Mouse (Mus musculus) stomach, embryonic 14.5 days (tissue): ENCODE measurements around the gene Phldb3. TPM values are rescaled to one million over a fixed set of nuclear protein-coding genes. Genes with fewer than 3 reads are reported as not detected.
A peak's percentile ranks its signal among the peaks of the same experiment; 100 is the strongest.

Source experiments
- ATAC-seq: fragments of 200-750 bp; cut with Nextera tagmentation; 2 replicates; pipeline ENCODE4 v1.8.0; 2017; ENCODE audit warnings: low read depth, moderate TSS enrichment; ENCODE audit not compliant: insufficient number of reproducible peaks, insufficient read depth, low FRiP score
- H3K27ac ChIP-seq: fragments of 300-500 bp; sonication (generic); 2 replicates; pipeline ENCODE4 v1.5.1; 2014; ENCODE audit warnings: mild to moderate bottlenecking, low read length, moderate library complexity, mixed read lengths
- H3K27me3 ChIP-seq: fragments of 300-500 bp; sonication (generic); 2 replicates; pipeline ENCODE4 v1.6.1; 2014; ENCODE audit warnings: low read length, control low read depth, mixed read lengths; ENCODE audit not compliant: control insufficient read depth, insufficient read depth
- H3K36me3 ChIP-seq: fragments of 300-500 bp; sonication (generic); 2 replicates; pipeline ENCODE4 v1.6.1; 2014; ENCODE audit warnings: mild to moderate bottlenecking, control low read depth, low read length, moderate library complexity, mixed read lengths; ENCODE audit not compliant: control insufficient read depth, insufficient read depth
- H3K4me1 ChIP-seq: fragments of 300-500 bp; sonication (generic); 2 replicates; pipeline ENCODE4 v1.6.1; 2014; ENCODE audit warnings: low read length, control low read depth, mixed read lengths; ENCODE audit not compliant: control insufficient read depth, insufficient read depth
- H3K4me2 ChIP-seq: fragments of 300-500 bp; sonication (generic); replicated peaks from 2 replicates; pipeline ENCODE4 v1.6.1; 2014; ENCODE audit warnings: low read depth, low read length, control low read depth
- H3K4me3 ChIP-seq: fragments of 300-500 bp; sonication (generic); 2 replicates; pipeline ENCODE4 v1.5.1; 2014; ENCODE audit warnings: low read depth, low read length, control low read depth
- H3K9ac ChIP-seq: fragments of 300-500 bp; sonication (generic); replicated peaks from 2 replicates; pipeline ENCODE4 v1.6.1; 2014; ENCODE audit warnings: low read depth, mild to moderate bottlenecking, control low read depth, low read length, moderate library complexity, mixed read lengths
- H3K9me3 ChIP-seq: fragments of 300-500 bp; sonication (generic); 2 replicates; pipeline ENCODE4 v1.6.1; 2016; ENCODE audit warnings: low read depth, low read length, control low read depth; ENCODE audit not compliant: control insufficient read depth
- WGBS: fragments of 180-500 bp; shearing (Covaris S2); extraction: QIAGEN DNeasy Blood & Tissue Kit; methylation state at CpG from one replicate; pipeline ENCODE4 v1.1.7; 2014; 5-methylcytosine and 5-hydroxymethylcytosine counted together
- polyA plus RNA-seq: library from polyadenylated mRNA; unstranded; fragments of >200 nt; fragmentation: Nextera tagmentation; extraction: Ambion mirVana; gene quantifications from 2 replicates; pipeline ENCODE4 v1.2.1, GENCODE M21; 2014

Gene Phldb3
- polyA plus RNA-seq, 1 experiment from 2014 or later, result 1.1 TPM

GRCm38 (mm10) chr7:24571071-24571470, 39.5 kb upstream of the Phldb3 start:
- H3K27ac ChIP-seq, result no peak overlapping the region
- WGBS, result 79% methylated on average over 4 of the region's 4 CpGs
- H3K9me3 ChIP-seq, result no peaks in the 10 kb centered on the region
- H3K36me3 ChIP-seq, result peaks cover 42% of the 10 kb centered on the region
- H3K9ac ChIP-seq, result no peak overlapping the region
- H3K4me3 ChIP-seq, result no peak overlapping the region
- H3K4me1 ChIP-seq, result no peaks in the 10 kb centered on the region
- no peak for ATAC-seq
- H3K4me2 ChIP-seq, result no peak overlapping the region
- H3K27me3 ChIP-seq, result no peaks in the 10 kb centered on the region

- WGBS, result 59% methylated on average over 5 of the region's 5 CpGs
- H3K4me2 ChIP-seq, result no peak overlapping the region
- no peaks in the 10 kb centered on the region for H3K9me3 ChIP-seq
- no peak overlapping the region for H3K9ac ChIP-seq
- no peaks in the 10 kb centered on the region for H3K4me1 ChIP-seq
- H3K27me3 ChIP-seq, result no peaks in the 10 kb centered on the region
- no peak overlapping the region for H3K27ac ChIP-seq
- H3K4me3 ChIP-seq, result no peak overlapping the region
- ATAC-seq, result no peak
- peaks cover 29% of the 10 kb centered on the region for H3K36me3 ChIP-seq
Measured at GRCm38 (mm10) chr7:24572455-24572854, 38.1 kb upstream of the Phldb3 start.

GRCm38 (mm10) chr7:24574224-24574796, 36.3 kb upstream of the Phldb3 start:
- H3K36me3 ChIP-seq, result peaks cover 19% of the 10 kb centered on the region
- H3K4me3 ChIP-seq, result no peak overlapping the region
- no peak overlapping the region for H3K9ac ChIP-seq
- H3K4me2 ChIP-seq, result no peak overlapping the region
- no peaks in the 10 kb centered on the region for H3K9me3 ChIP-seq
- H3K27ac ChIP-seq, result no peak overlapping the region
- ATAC-seq, result peak; percentile 33; the same call in 1 of the 2 replicates
- H3K27me3 ChIP-seq, result no peaks in the 10 kb centered on the region
- WGBS, result 59% methylated on average over 12 of the region's 12 CpGs
- H3K4me1 ChIP-seq, result no peaks in the 10 kb centered on the region

DNA sequence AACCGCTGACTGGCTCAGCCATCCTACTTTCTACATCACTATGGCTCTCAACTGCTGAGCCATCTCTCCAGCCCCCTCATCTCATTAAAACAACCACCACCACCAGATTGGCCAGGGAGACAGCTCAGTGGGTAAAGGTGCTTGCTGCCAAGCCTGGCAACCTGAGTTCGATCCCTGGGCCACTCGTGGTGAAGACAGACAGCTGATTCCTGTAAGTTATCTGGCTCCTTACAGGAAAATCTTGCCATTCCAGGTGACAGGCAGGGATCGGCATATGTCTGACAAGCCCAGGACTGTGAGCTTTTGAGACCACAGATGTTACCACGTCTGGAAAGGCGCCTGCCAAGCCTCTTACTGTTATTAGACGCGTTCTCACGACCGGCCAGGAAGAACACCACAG, 32.8 kb upstream of the Phldb3 start:
- Histone ChIP-seq H3K4me2 (no peak overlapping the region), H3K4me3 (no peak overlapping the region), H3K9me3 (no peaks in the 10 kb centered on the region), H3K4me1 (no peaks in the 10 kb centered on the region), H3K27ac (no peak overlapping the region), H3K36me3 (peaks cover 6% of the 10 kb centered on the region), H3K27me3 (no peaks in the 10 kb centered on the region), H3K9ac (no peak overlapping the region)
- ATAC-seq, result no peak
- 93% methylated on average over 10 of the region's 10 CpGs for WGBS

DNA sequence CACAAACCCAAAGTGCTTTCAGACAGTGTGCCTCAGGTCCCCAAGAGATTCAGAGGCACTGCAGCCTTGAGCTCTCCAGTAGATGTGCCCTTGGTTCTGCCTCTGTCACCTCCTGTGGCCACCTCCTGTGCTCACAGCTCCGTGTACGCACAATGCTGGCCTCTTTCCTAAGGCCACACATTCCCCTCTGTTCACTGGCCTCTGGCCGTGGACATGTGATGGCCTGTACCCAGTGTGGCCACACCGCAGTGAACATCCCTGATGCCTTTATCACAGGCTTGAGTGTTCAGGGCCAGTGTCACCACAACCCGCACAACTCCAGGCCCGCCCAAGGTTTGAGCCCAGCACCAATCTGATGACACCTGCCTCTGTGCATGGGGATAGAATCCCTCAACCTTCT, 25.7 kb upstream of the Phldb3 start:
- no peak overlapping the region for H3K27ac ChIP-seq
- H3K9ac ChIP-seq, result no peak overlapping the region
- no peaks in the 10 kb centered on the region for H3K36me3 ChIP-seq
- H3K27me3 ChIP-seq, result 0 out of 2 replicates have a peak, but pooled peaks cover 10% of the 10 kb centered on the region
- no peak overlapping the region for H3K4me3 ChIP-seq
- no peaks in the 10 kb centered on the region for H3K9me3 ChIP-seq
- no peak overlapping the region for H3K4me2 ChIP-seq
- 96% methylated on average over 6 of the region's 6 CpGs for WGBS
- H3K4me1 ChIP-seq, result peaks cover 3% of the 10 kb centered on the region; the same call in 1 of the 2 replicates
- ATAC-seq, result no peak

- Histone ChIP-seq H3K36me3 (no peaks in the 10 kb centered on the region), H3K27me3 (0 out of 2 replicates have a peak, but pooled peaks cover 10% of the 10 kb centered on the region), H3K4me3 (no peak overlapping the region), H3K4me1 (peaks cover 3% of the 10 kb centered on the region; the same call in 1 of the 2 replicates), H3K27ac (no peak overlapping the region), H3K9me3 (no peaks in the 10 kb centered on the region), H3K4me2 (no peak overlapping the region), H3K9ac (no peak overlapping the region)
- 38% methylated on average over 14 of the region's 16 CpGs for WGBS
- no peak for ATAC-seq
Measured at GRCm38 (mm10) chr7:24585995-24586394, 24.6 kb upstream of the Phldb3 start.

- Histone ChIP-seq H3K9me3 (no peaks in the 10 kb centered on the region), H3K27me3 (0 out of 2 replicates have a peak, but pooled peaks cover 10% of the 10 kb centered on the region), H3K4me3 (peak overlapping the region; percentile 37), H3K9ac (no peak overlapping the region), H3K4me2 (peak overlapping the region; percentile 69), H3K36me3 (no peaks in the 10 kb centered on the region), H3K4me1 (peaks cover 3% of the 10 kb centered on the region; the same call in 1 of the 2 replicates), H3K27ac (peak overlapping the region; percentile 21; the same call in 1 of the 2 replicates)
- whole genome bisulfite sequencing, result 8% methylated on average over 8 of the region's 8 CpGs
- ATAC-seq, result peak; percentile 79
Measured at GRCm38 (mm10) chr7:24586828-24587227, 23.7 kb upstream of the Phldb3 start.

DNA sequence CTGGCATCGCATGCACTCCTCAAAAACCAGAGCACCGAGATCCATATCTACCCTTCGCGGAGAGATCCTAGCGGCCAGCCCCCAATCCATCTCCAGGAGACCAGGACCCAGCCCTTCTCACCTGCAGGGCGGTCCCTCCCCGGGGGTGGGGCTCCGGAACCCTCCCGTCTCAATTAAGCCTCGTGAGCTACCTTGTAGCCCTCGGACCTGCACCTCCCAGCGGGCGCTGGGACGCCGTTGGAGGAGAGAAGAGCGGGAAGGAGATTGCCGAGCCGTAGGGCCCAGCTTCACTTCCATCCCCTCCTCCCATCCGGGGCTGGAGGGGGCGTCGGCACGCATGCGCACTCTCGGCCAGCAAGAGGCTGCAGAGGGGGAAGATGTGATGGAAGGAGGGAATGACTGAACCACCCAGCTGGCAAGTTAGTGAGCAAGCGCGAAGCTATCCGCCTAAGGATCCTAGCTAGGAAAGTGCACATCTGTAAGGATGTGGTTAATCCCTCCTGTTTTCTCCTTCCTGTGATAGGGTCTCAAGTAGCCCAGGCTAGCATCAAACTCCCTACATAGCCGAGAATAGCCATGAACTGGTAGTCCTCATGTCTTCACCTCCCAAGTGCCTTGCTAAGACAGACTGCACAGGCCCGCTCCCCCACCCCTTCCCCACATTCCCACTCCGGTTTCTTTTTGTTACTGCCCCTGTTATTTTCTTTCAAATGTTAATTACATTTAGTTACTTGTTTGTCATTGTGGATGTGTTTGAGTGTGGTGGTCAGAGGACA, 23.0 kb upstream of the Phldb3 start, which contains the start of the genes Ethe1 and Zfp575:
Ethe1 (plus strand) TSS at position 214 of the 776 bp plus-strand sequence.
Zfp575 (minus strand) TSS at position 312 of the 776 bp plus-strand sequence.
- Histone ChIP-seq H3K9ac (peak within 1 kb of the TSS; percentile 54), H3K27ac (peak within 1 kb of the TSS; percentile 21; the same call in 1 of the 2 replicates), H3K4me1 (peaks cover 3% of the 10 kb centered on the region; the same call in 1 of the 2 replicates), H3K9me3 (no peaks in the 10 kb centered on the region), H3K36me3 (no peaks in the 10 kb centered on the region), H3K4me2 (peak within 1 kb of the TSS; percentile 69), H3K27me3 (0 out of 2 replicates have a peak, but pooled peaks cover 10% of the 10 kb centered on the region), H3K4me3 (peak within 1 kb of the TSS; percentile 37)
- WGBS, result 6% methylated on average over 30 of the region's 30 CpGs
- ATAC-seq, result peak; percentile 53; the same call in 1 of the 2 replicates
